Mouse (Mus musculus) E14TG2a.4 (cell line): ENCODE measurements at regions not wholly inside any gene's neighbourhood (a gene's known extent, or its start where the extent isn't known, plus 50 kb on each side); places are given as distances from the start of the nearest gene placed in this dataset.

Source experiments
- CTCF ChIP-seq: conservative IDR thresholded peaks from 2 replicates; pipeline ENCODE4 v1.5.1; 2014; ENCODE audit warnings: low read length
- POU5F1 ChIP-seq: IDR thresholded peaks from 2 replicates; pipeline ENCODE4 v1.6.1; 2014; ENCODE audit warnings: low read length, borderline replicate concordance

DNA sequence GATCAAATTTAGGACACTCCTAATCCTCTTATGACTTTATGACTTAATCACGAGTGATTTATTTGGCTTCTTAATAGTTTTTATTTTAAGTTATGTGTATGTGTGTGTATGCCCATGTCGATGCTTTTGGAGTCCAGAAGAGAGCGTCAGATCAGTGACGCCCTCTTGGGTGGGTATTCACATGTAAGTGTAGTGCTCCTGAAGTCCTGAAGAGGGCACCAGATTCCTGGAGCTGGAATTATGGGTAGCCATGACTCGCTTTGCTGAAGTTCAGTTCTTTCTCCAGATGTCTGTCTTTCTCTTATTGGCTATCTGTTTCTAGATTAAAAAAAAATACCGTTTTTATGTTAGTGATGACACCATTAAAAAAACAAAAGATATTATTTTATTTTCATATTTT is 251.0 kb downstream of the Ipmk start:
- TF ChIP-seq CTCF (no peak), POU5F1 (no peak)
